ENCODE assay signal across 10 mouse cellular contexts in genomic region chr8:47764068-47764467, GRCm38 (mm10). TPM values are rescaled to one million over a fixed set of nuclear protein-coding genes. Genes with fewer than 3 reads are reported as not detected.
DNase-seq lines count a peak whose midpoint lies in the region; ATAC-seq and TF ChIP-seq lines count a peak whose summit lies in the region.
"Had no signal": no experiment of that assay in that cellular context is flagged by ENCODE, and none has a peak within 500 bp of the region (broad histone marks: within the 10 kb centered on the region; RNA-seq: fewer than 3 reads in every experiment).

No protein-coding gene starts in this region.

- H3K4me1 ChIP-seq in hindbrain, embryonic 13.5 days (replicated peaks), result peaks cover 20% of the 10 kb centered on the region
- peaks cover 36% of the 10 kb centered on the region for H3K4me1 ChIP-seq in limb, embryonic 13.5 days
- peaks cover 16% of the 10 kb centered on the region for H3K4me1 ChIP-seq in neural tube, embryonic 15.5 days

- ATAC-seq in hindbrain, embryonic 13.5 days (ENCODE audit: low FRiP score), result no peak
- ATAC-seq in limb, embryonic 13.5 days (ENCODE audit: low FRiP score, low read depth), result peak; percentile 60; the same call in 1 of the 2 replicates
- ATAC-seq in neural tube, embryonic 15.5 days (ENCODE audit: low FRiP score), result no peak
- ATAC-seq: Patski had no signal

- peak overlapping the region; percentile 3; the same call in 1 of the 2 replicates for H3K4me3 ChIP-seq in layer of hippocampus, adult 2 months
- H3K4me3 ChIP-seq in hindbrain, embryonic 13.5 days, result no peak overlapping the region
- H3K4me3 ChIP-seq in limb, embryonic 13.5 days, result peak overlapping the region; percentile 10; the same call in 1 of the 2 replicates
- 0 out of 2 replicates have a peak overlapping the region, but pooled peaks have one; percentile 13 for H3K4me3 ChIP-seq in neural tube, embryonic 15.5 days (replicated peaks)

- WGBS in hindbrain, embryonic 13.5 days, result 36% methylated on average over 11 of the region's 11 CpGs
- WGBS in limb, embryonic 13.5 days, result 22% methylated on average over 11 of the region's 11 CpGs
- 25% methylated on average over 11 of the region's 11 CpGs for WGBS in neural tube, embryonic 15.5 days

- no peak overlapping the region; the same call in 1 of the 2 replicates for H3K27ac ChIP-seq in layer of hippocampus, adult 2 months
- no peak overlapping the region for H3K27ac ChIP-seq in hindbrain, embryonic 13.5 days
- H3K27ac ChIP-seq in limb, embryonic 13.5 days, result peak overlapping the region; percentile 33; the same call in 1 of the 2 replicates
- no peak overlapping the region for H3K27ac ChIP-seq in neural tube, embryonic 15.5 days (replicated peaks)
- H3K27ac ChIP-seq: liver, embryonic 14.5 days had no signal

- H3K9me3 ChIP-seq in hindbrain, embryonic 13.5 days, result no peaks in the 10 kb centered on the region
- no peaks in the 10 kb centered on the region for H3K9me3 ChIP-seq in limb, embryonic 13.5 days
- no peaks in the 10 kb centered on the region for H3K9me3 ChIP-seq in neural tube, embryonic 15.5 days (replicated peaks)

- DNase-seq in layer of hippocampus, adult 2 months (ENCODE audit: low spot score in 2 of 2), result no peak
- no peak for DNase-seq in layer of hippocampus, adult 9-11 months
- no peak for DNase-seq in right cerebral cortex, postnatal 10 days (ENCODE audit: low spot score in 2 of 2)
- DNase-seq in right cerebral cortex, postnatal 14 days, result no peak
- DNase-seq in layer of hippocampus, adult 11-12 months (ENCODE audit: low spot score), result no peak

- no peaks in the 10 kb centered on the region for H3K36me3 ChIP-seq in hindbrain, embryonic 13.5 days
- no peaks in the 10 kb centered on the region for H3K36me3 ChIP-seq in limb, embryonic 13.5 days
- no peaks in the 10 kb centered on the region for H3K36me3 ChIP-seq in neural tube, embryonic 15.5 days

- no peak overlapping the region for H3K9ac ChIP-seq in hindbrain, embryonic 13.5 days
- H3K9ac ChIP-seq in limb, embryonic 13.5 days, result no peak overlapping the region
- no peak overlapping the region for H3K9ac ChIP-seq in neural tube, embryonic 15.5 days (replicated peaks)
- H3K9ac ChIP-seq: liver, embryonic 14.5 days had no signal

- TF ChIP-seq CTCF in layer of hippocampus, adult 2 months (conservative IDR thresholded peaks at IDR 0.05), result no peak

- peaks cover 3% of the 10 kb centered on the region; the same call in 1 of the 2 replicates for H3K27me3 ChIP-seq in hindbrain, embryonic 13.5 days
- peaks cover 4% of the 10 kb centered on the region; the same call in 1 of the 2 replicates for H3K27me3 ChIP-seq in limb, embryonic 13.5 days
- 0 out of 2 replicates have a peak, but pooled peaks cover 5% of the 10 kb centered on the region for H3K27me3 ChIP-seq in neural tube, embryonic 15.5 days (replicated peaks)
- H3K27me3 ChIP-seq: Patski had no signal

- peak overlapping the region; percentile 35 for H3K4me2 ChIP-seq in hindbrain, embryonic 13.5 days
- peak overlapping the region; percentile 50 for H3K4me2 ChIP-seq in limb, embryonic 13.5 days (replicated peaks)
- H3K4me2 ChIP-seq in neural tube, embryonic 15.5 days, result peak overlapping the region; percentile 47

RNA-seq across cellular contexts. Expression of gene Cdkn2aip, which starts 50.3 kb away (rescaled TPM):
- 10 to 100 TPM; 14.3 to 17.2 TPM for total RNA-seq in layer of hippocampus, adult 2 months (2021)
- polyA plus RNA-seq in hindbrain, embryonic 13.5 days (2015; fragmentation: Nextera tagmentation; extraction: Ambion mirVana), result 41.0 and 41.4 TPM in 2 replicates
- polyA plus RNA-seq in limb, embryonic 13.5 days (2015; fragmentation: Nextera tagmentation; extraction: Ambion mirVana), result 26.5 and 27.9 TPM in 2 replicates
- 26.9 and 27.4 TPM in 2 replicates for polyA plus RNA-seq in neural tube, embryonic 15.5 days (2015; fragmentation: Nextera tagmentation; extraction: Ambion mirVana)

RNA-seq across cellular contexts. Expression of gene Cldn24, which starts 57.9 kb away (rescaled TPM):
- total RNA-seq in layer of hippocampus, adult 2 months (2021), result not detected
- not detected in 2 replicates for polyA plus RNA-seq in hindbrain, embryonic 13.5 days (2015; fragmentation: Nextera tagmentation; extraction: Ambion mirVana)
- not detected in 2 replicates for polyA plus RNA-seq in limb, embryonic 13.5 days (2015; fragmentation: Nextera tagmentation; extraction: Ambion mirVana)
- not detected in 2 replicates for polyA plus RNA-seq in neural tube, embryonic 15.5 days (2015; fragmentation: Nextera tagmentation; extraction: Ambion mirVana)
- polyA plus RNA-seq: liver, embryonic 14.5 days had no signal
